Mouse (Mus musculus) kidney, postnatal 0 days (tissue): Measurements from ENCODE around the gene Vegfb. TPM values are rescaled to one million over a fixed set of nuclear protein-coding genes. Genes with fewer than 3 reads are reported as not detected.

Experiments used
- ATAC-seq: fragments of 200-750 bp; cut with Nextera tagmentation; replicated peaks from 2 replicates; pipeline ENCODE4 v1.8.0; 2017; ENCODE audit warnings: low read depth, moderate number of reproducible peaks, moderate TSS enrichment, moderate library complexity; ENCODE audit not compliant: low FRiP score
- DNase-seq: peaks from one replicate; pipeline ENCODE4 v3.0.0-alpha.2; 2016; ENCODE audit warnings: low spot score
- H3K27ac ChIP-seq: fragments of 300-500 bp; sonication (generic); 2 replicates; pipeline ENCODE4 v1.5.1; 2014; ENCODE audit warnings: mild to moderate bottlenecking
- H3K27me3 ChIP-seq: fragments of 300-500 bp; sonication (generic); 2 replicates; pipeline ENCODE4 v1.6.1; 2014; ENCODE audit warnings: low read length, mixed read lengths; ENCODE audit not compliant: insufficient read depth
- H3K36me3 ChIP-seq: fragments of 300-500 bp; sonication (generic); 2 replicates; pipeline ENCODE4 v1.6.1; 2014; ENCODE audit warnings: low read length, mixed read lengths; ENCODE audit not compliant: insufficient read depth
- H3K4me1 ChIP-seq: fragments of 300-500 bp; sonication (generic); replicated peaks from 2 replicates; pipeline ENCODE4 v1.6.1; 2014; ENCODE audit warnings: antibody characterized with exemption, low read length, mixed read lengths; ENCODE audit not compliant: insufficient read depth
- H3K4me2 ChIP-seq: fragments of 300-500 bp; sonication (generic); 2 replicates; pipeline ENCODE4 v1.6.1; 2014; ENCODE audit warnings: mild to moderate bottlenecking, low read length, moderate library complexity, mixed read lengths
- H3K4me3 ChIP-seq: fragments of 300-500 bp; sonication (generic); replicated peaks from 2 replicates; pipeline ENCODE4 v1.5.1; 2014; ENCODE audit warnings: low read depth, low read length
- H3K9ac ChIP-seq: fragments of 300-500 bp; sonication (generic); 2 replicates; pipeline ENCODE4 v1.6.1; 2014; ENCODE audit warnings: low read depth, low read length
- H3K9me3 ChIP-seq: fragments of 300-500 bp; sonication (generic); replicated peaks from 2 replicates; pipeline ENCODE4 v1.6.1; 2016; ENCODE audit warnings: low read length, inconsistent platforms, mixed read lengths
- CTCF ChIP-seq: IDR thresholded peaks from 2 replicates; pipeline ENCODE4 v1.5.1; 2016; ENCODE audit warnings: antibody characterized with exemption, low read depth, mild to moderate bottlenecking, moderate library complexity
- WGBS: fragments of 180-500 bp; shearing (Covaris S2); extraction: QIAGEN DNeasy Blood & Tissue Kit; methylation state at CpG from one replicate; pipeline ENCODE4 v1.1.7; 2014; 5-methylcytosine and 5-hydroxymethylcytosine counted together
- polyA plus RNA-seq: library from polyadenylated mRNA; unstranded; fragments of >200 nt; fragmentation: Nextera tagmentation; extraction: Ambion mirVana; gene quantifications from 2 replicates; pipeline ENCODE4 v1.2.1, GENCODE M21; 2015

Vegfb gene
- polyA plus RNA-seq, 1 experiment from 2014 or later: 56.6 TPM

GRCm38 (mm10) chr19:6951381-6951968, 36.0 kb downstream of the Vegfb start:
- DNase-seq: peak; percentile 98
- Histone ChIP-seq H3K9me3 (no peaks in the 10 kb centered on the region), H3K4me1 (peaks cover 8% of the 10 kb centered on the region; the same call in 1 of the 2 replicates), H3K36me3 (peaks cover 26% of the 10 kb centered on the region; the same call in 1 of the 2 replicates), H3K4me2 (peak overlapping the region; percentile 67), H3K27me3 (no peaks in the 10 kb centered on the region), H3K9ac (peak overlapping the region; percentile 67), H3K27ac (peak overlapping the region; percentile 96), H3K4me3 (peak overlapping the region; percentile 58)
- ATAC-seq: peak; percentile 71
- TF ChIP-seq CTCF: 0 out of 2 replicates have a peak, but pooled peaks have one; percentile 0
- under 1% methylated on average over 35 of the region's 35 CpGs for WGBS

- ATAC-seq: peak; percentile 15
- Histone ChIP-seq H3K4me3 (peak overlapping the region; percentile 58), H3K36me3 (peaks cover 26% of the 10 kb centered on the region; the same call in 1 of the 2 replicates), H3K27me3 (no peaks in the 10 kb centered on the region), H3K4me1 (peaks cover 8% of the 10 kb centered on the region; the same call in 1 of the 2 replicates), H3K4me2 (peak overlapping the region; percentile 67), H3K9me3 (no peaks in the 10 kb centered on the region), H3K9ac (peak overlapping the region; percentile 67), H3K27ac (peak overlapping the region; percentile 96)
- DNase-seq: peak; percentile 88
- under 1% methylated on average over 28 of the region's 28 CpGs for WGBS
- TF ChIP-seq CTCF: no peak
These were observed 36.8 kb downstream of the Vegfb start for GRCm38 (mm10) chr19:6950613-6951153.

- Histone ChIP-seq H3K9ac (peak overlapping the region; percentile 67; the same call in 1 of the 2 replicates), H3K36me3 (peaks cover 20% of the 10 kb centered on the region; the same call in 1 of the 2 replicates), H3K4me3 (peak overlapping the region; percentile 58; the same call in 1 of the 2 replicates), H3K27ac (peak overlapping the region; percentile 96), H3K4me2 (peak overlapping the region; percentile 67), H3K9me3 (no peaks in the 10 kb centered on the region), H3K4me1 (peaks cover 8% of the 10 kb centered on the region; the same call in 1 of the 2 replicates), H3K27me3 (no peaks in the 10 kb centered on the region)
- no peak for ATAC-seq
- DNase-seq: no peak
- 50% methylated on average over 5 of the region's 5 CpGs for WGBS
- no peak for TF ChIP-seq CTCF
These were observed 37.5 kb downstream of the Vegfb start for GRCm38 (mm10) chr19:6949951-6950350.

GRCm38 (mm10) chr19:6949532-6949931, 37.9 kb downstream of the Vegfb start:
- Histone ChIP-seq H3K4me2 (no peak overlapping the region), H3K36me3 (peaks cover 17% of the 10 kb centered on the region; the same call in 1 of the 2 replicates), H3K9me3 (no peaks in the 10 kb centered on the region), H3K27ac (no peak overlapping the region), H3K4me3 (no peak overlapping the region), H3K4me1 (peaks cover 8% of the 10 kb centered on the region; the same call in 1 of the 2 replicates), H3K9ac (no peak overlapping the region), H3K27me3 (no peaks in the 10 kb centered on the region)
- ATAC-seq: no peak
- WGBS: 94% methylated on average over 5 of the region's 5 CpGs
- DNase-seq: no peak
- TF ChIP-seq CTCF: no peak

GRCm38 (mm10) chr19:6948186-6948585, 39.3 kb downstream of the Vegfb start:
- TF ChIP-seq CTCF: no peak
- no peak overlapping the region for H3K4me3 ChIP-seq
- no peak overlapping the region for H3K9ac ChIP-seq
- H3K9me3 ChIP-seq: no peaks in the 10 kb centered on the region
- H3K4me1 ChIP-seq: peaks cover 8% of the 10 kb centered on the region; the same call in 1 of the 2 replicates
- H3K36me3 ChIP-seq: peaks cover 9% of the 10 kb centered on the region; the same call in 1 of the 2 replicates
- H3K4me2 ChIP-seq: no peak overlapping the region
- no peak overlapping the region for H3K27ac ChIP-seq
- ATAC-seq: no peak
- no peaks in the 10 kb centered on the region for H3K27me3 ChIP-seq
- no peak for DNase-seq
- 78% methylated on average over 4 of the region's 4 CpGs for WGBS

GRCm38 (mm10) chr19:6947742-6948141, 39.7 kb downstream of the Vegfb start:
- no peak overlapping the region for H3K9ac ChIP-seq
- no peak for ATAC-seq
- no peak for TF ChIP-seq CTCF
- no peak overlapping the region for H3K27ac ChIP-seq
- H3K4me1 ChIP-seq: peaks cover 11% of the 10 kb centered on the region; the same call in 1 of the 2 replicates
- no peaks in the 10 kb centered on the region for H3K9me3 ChIP-seq
- 46% methylated on average over 4 of the region's 4 CpGs for WGBS
- DNase-seq: no peak
- no peak overlapping the region for H3K4me3 ChIP-seq
- H3K4me2 ChIP-seq: no peak overlapping the region
- H3K27me3 ChIP-seq: no peaks in the 10 kb centered on the region
- H3K36me3 ChIP-seq: peaks cover 9% of the 10 kb centered on the region; the same call in 1 of the 2 replicates
